Mouse (Mus musculus): ENCODE data around the gene 2310061N02Rik. TPM values are rescaled to one million over a fixed set of nuclear protein-coding genes. Genes with fewer than 3 reads are reported as not detected.

The 2310061N02Rik gene
- total and polyA plus RNA-seq, 2 experiments = not detected

- WGBS = 56% methylated on average over 2 of the region's 2 CpGs
- H3K9ac ChIP-seq (ENCODE audit: low read depth, low read length) = no peak overlapping the region
- DNase-seq (ENCODE audit: extremely low read depth, low read depth, low spot score) = no peak
- no peaks in the 10 kb centered on the region for H3K79me2 ChIP-seq (ENCODE audit: control insufficient read depth, insufficient read depth, low read length)
- no peaks in the 10 kb centered on the region for H3K4me1 ChIP-seq (ENCODE audit: control insufficient read depth, insufficient read depth, low read length)
- TF ChIP-seq POLR2A (IDR thresholded peaks at IDR 0.05; ENCODE audit: extremely low read depth, insufficient read depth, low read length) (no peak), CTCF (IDR thresholded peaks at IDR 0.05; ENCODE audit: low read depth, low read length) (no peak)
- H3K4me3 ChIP-seq (ENCODE audit: insufficient read depth, low read depth, low read length) = no peak overlapping the region
- no peaks in the 10 kb centered on the region for H3K36me3 ChIP-seq (ENCODE audit: control insufficient read depth, insufficient read depth, low read length)
- no peaks in the 10 kb centered on the region for H3K27me3 ChIP-seq (ENCODE audit: control insufficient read depth, insufficient read depth, low read length)
- H3K27ac ChIP-seq (replicated peaks; ENCODE audit: insufficient read depth, low read depth, low read length) = no peak overlapping the region
Observed at GRCm38 (mm10) chr16:88681282-88681681, 26.5 kb downstream of the 2310061N02Rik start.

GRCm38 (mm10) chr16:88679099-88679498, 28.7 kb downstream of the 2310061N02Rik start:
- 83% methylated on average over 6 of the region's 6 CpGs for WGBS

GRCm38 (mm10) chr16:88671571-88671970, 36.2 kb downstream of the 2310061N02Rik start, which contains the start of gene Krtap27-1:
Gene Krtap27-1, minus strand, starts transcription at chr16:88671671.
- no peaks in the 10 kb centered on the region for H3K4me1 ChIP-seq (ENCODE audit: control insufficient read depth, insufficient read depth, low read length)
- TF ChIP-seq POLR2A (IDR thresholded peaks at IDR 0.05; ENCODE audit: extremely low read depth, insufficient read depth, low read length) (no peak), CTCF (IDR thresholded peaks at IDR 0.05; ENCODE audit: low read depth, low read length) (no peak)
- no peak within 1 kb of the TSS for H3K9ac ChIP-seq (ENCODE audit: low read depth, low read length)
- no peaks in the 10 kb centered on the region for H3K36me3 ChIP-seq (ENCODE audit: control insufficient read depth, insufficient read depth, low read length)
- H3K27ac ChIP-seq (replicated peaks; ENCODE audit: insufficient read depth, low read depth, low read length) = no peak within 1 kb of the TSS
- no peaks in the 10 kb centered on the region for H3K79me2 ChIP-seq (ENCODE audit: control insufficient read depth, insufficient read depth, low read length)
- no peak for DNase-seq (ENCODE audit: extremely low read depth, low read depth, low spot score)
- no peak within 1 kb of the TSS for H3K4me3 ChIP-seq (ENCODE audit: insufficient read depth, low read depth, low read length)
- H3K27me3 ChIP-seq (ENCODE audit: control insufficient read depth, insufficient read depth, low read length) = no peaks in the 10 kb centered on the region
- WGBS = 88% methylated on average over 4 of the region's 4 CpGs

More at GRCm38 (mm10) chr16:88679099-88679498, 28.7 kb downstream of the 2310061N02Rik start:
- no peak overlapping the region for H3K4me3 ChIP-seq (ENCODE audit: insufficient read depth, low read depth, low read length)
- no peaks in the 10 kb centered on the region for H3K79me2 ChIP-seq (ENCODE audit: control insufficient read depth, insufficient read depth, low read length)
- no peak overlapping the region for H3K27ac ChIP-seq (replicated peaks; ENCODE audit: insufficient read depth, low read depth, low read length)
- no peak for DNase-seq (ENCODE audit: extremely low read depth, low read depth, low spot score)
- no peaks in the 10 kb centered on the region for H3K4me1 ChIP-seq (ENCODE audit: control insufficient read depth, insufficient read depth, low read length)
- no peak overlapping the region for H3K9ac ChIP-seq (ENCODE audit: low read depth, low read length)
- TF ChIP-seq POLR2A (IDR thresholded peaks at IDR 0.05; ENCODE audit: extremely low read depth, insufficient read depth, low read length) = no peak
- TF ChIP-seq CTCF (IDR thresholded peaks at IDR 0.05; ENCODE audit: low read depth, low read length) = no peak
- H3K27me3 ChIP-seq (ENCODE audit: control insufficient read depth, insufficient read depth, low read length) = no peaks in the 10 kb centered on the region
- H3K36me3 ChIP-seq (ENCODE audit: control insufficient read depth, insufficient read depth, low read length) = no peaks in the 10 kb centered on the region

- H3K4me3 ChIP-seq (ENCODE audit: insufficient read depth, low read depth, low read length) = no peak overlapping the region
- TF ChIP-seq CTCF (IDR thresholded peaks at IDR 0.05; ENCODE audit: low read depth, low read length) (peak; percentile 65), POLR2A (IDR thresholded peaks at IDR 0.05; ENCODE audit: extremely low read depth, insufficient read depth, low read length) (no peak)
- H3K27ac ChIP-seq (replicated peaks; ENCODE audit: insufficient read depth, low read depth, low read length) = no peak overlapping the region
- H3K9ac ChIP-seq (ENCODE audit: low read depth, low read length) = no peak overlapping the region
- no peaks in the 10 kb centered on the region for H3K4me1 ChIP-seq (ENCODE audit: control insufficient read depth, insufficient read depth, low read length)
- DNase-seq (ENCODE audit: extremely low read depth, low read depth, low spot score) = peak; percentile 72
- no peaks in the 10 kb centered on the region for H3K36me3 ChIP-seq (ENCODE audit: control insufficient read depth, insufficient read depth, low read length)
- 36% methylated on average over 1 of the region's 1 CpGs for WGBS
- no peaks in the 10 kb centered on the region for H3K79me2 ChIP-seq (ENCODE audit: control insufficient read depth, insufficient read depth, low read length)
- H3K27me3 ChIP-seq (ENCODE audit: control insufficient read depth, insufficient read depth, low read length) = no peaks in the 10 kb centered on the region
Observed at GRCm38 (mm10) chr16:88657426-88657825, 50.3 kb downstream of the 2310061N02Rik start.

Other genes starting within 250 kb of the 2310061N02Rik start
- gene Cldn17, start 201.0 kb downstream of the 2310061N02Rik start, total RNA-seq (2014; rRNA removed) = not detected in 2 replicates
- gene Cldn17, start 201.0 kb downstream of the 2310061N02Rik start, polyA plus RNA-seq (2012; rRNA removed) = not detected in 2 replicates
- 0.13 and 0.37 TPM in 2 replicates for gene Cldn8, start 144.8 kb downstream of the 2310061N02Rik start, total RNA-seq (2014; rRNA removed)
- gene Cldn8, start 144.8 kb downstream of the 2310061N02Rik start, polyA plus RNA-seq (2012; rRNA removed) = 0.05 TPM in 1 of 2 replicates, not detected in the other
- not detected in 2 replicates for gene Krtap24-1, start 95.7 kb downstream of the 2310061N02Rik start, total RNA-seq (2014; rRNA removed)
- gene Krtap24-1, start 95.7 kb downstream of the 2310061N02Rik start, polyA plus RNA-seq (2012; rRNA removed) = not detected in 2 replicates
- not detected in 2 replicates for gene 2310079G19Rik, start 80.3 kb downstream of the 2310061N02Rik start, total RNA-seq (2014; rRNA removed)
- not detected in 2 replicates for gene 2310079G19Rik, start 80.3 kb downstream of the 2310061N02Rik start, polyA plus RNA-seq (2012; rRNA removed)
- gene Krtap26-1, start 60.2 kb downstream of the 2310061N02Rik start, total RNA-seq (2014; rRNA removed) = not detected in 2 replicates
- gene Krtap26-1, start 60.2 kb downstream of the 2310061N02Rik start, polyA plus RNA-seq (2012; rRNA removed) = not detected in 2 replicates
- not detected in 2 replicates for gene Krtap27-1, start 36.3 kb downstream of the 2310061N02Rik start, total RNA-seq (2014; rRNA removed)
- not detected in 2 replicates for gene Krtap27-1, start 36.3 kb downstream of the 2310061N02Rik start, polyA plus RNA-seq (2012; rRNA removed)
- gene Krtap13-1, start 20.9 kb upstream of the 2310061N02Rik start, total RNA-seq (2014; rRNA removed) = not detected in 2 replicates
- not detected in 2 replicates for gene Krtap13-1, start 20.9 kb upstream of the 2310061N02Rik start, polyA plus RNA-seq (2012; rRNA removed)
- gene Krtap13, start 43.7 kb upstream of the 2310061N02Rik start, total RNA-seq (2014; rRNA removed) = not detected in 2 replicates
- not detected in 2 replicates for gene Krtap13, start 43.7 kb upstream of the 2310061N02Rik start, polyA plus RNA-seq (2012; rRNA removed)
- not detected in 2 replicates for gene 2310034C09Rik, start 50.9 kb upstream of the 2310061N02Rik start, total RNA-seq (2014; rRNA removed)
- not detected in 2 replicates for gene 2310034C09Rik, start 50.9 kb upstream of the 2310061N02Rik start, polyA plus RNA-seq (2012; rRNA removed)
- not detected in 2 replicates for gene 2310057N15Rik, start 66.2 kb upstream of the 2310061N02Rik start, total RNA-seq (2014; rRNA removed)
- gene 2310057N15Rik, start 66.2 kb upstream of the 2310061N02Rik start, polyA plus RNA-seq (2012; rRNA removed) = not detected in 2 replicates
- not detected in 2 replicates for gene Gm5965, start 69.9 kb upstream of the 2310061N02Rik start, total RNA-seq (2014; rRNA removed)
- gene Gm5965, start 69.9 kb upstream of the 2310061N02Rik start, polyA plus RNA-seq (2012; rRNA removed) = not detected in 2 replicates
- gene Gm20741, start 104.3 kb upstream of the 2310061N02Rik start, total RNA-seq (2014; rRNA removed) = not detected in 2 replicates
- not detected in 2 replicates for gene Gm20741, start 104.3 kb upstream of the 2310061N02Rik start, polyA plus RNA-seq (2012; rRNA removed)
- gene Krtap15, start 112.3 kb upstream of the 2310061N02Rik start, total RNA-seq (2014; rRNA removed) = not detected in 2 replicates
- not detected in 2 replicates for gene Krtap15, start 112.3 kb upstream of the 2310061N02Rik start, polyA plus RNA-seq (2012; rRNA removed)
- not detected in 2 replicates for gene Krtap14, start 118.2 kb upstream of the 2310061N02Rik start, total RNA-seq (2014; rRNA removed)
- gene Krtap14, start 118.2 kb upstream of the 2310061N02Rik start, polyA plus RNA-seq (2012; rRNA removed) = not detected in 2 replicates
- not detected in 2 replicates for gene Krtap19-1, start 161.4 kb upstream of the 2310061N02Rik start, total RNA-seq (2014; rRNA removed)
- gene Krtap19-1, start 161.4 kb upstream of the 2310061N02Rik start, polyA plus RNA-seq (2012; rRNA removed) = not detected in 2 replicates
- gene Krtap19-2, start 166.3 kb upstream of the 2310061N02Rik start, total RNA-seq (2014; rRNA removed) = not detected in 2 replicates
- not detected in 2 replicates for gene Krtap19-2, start 166.3 kb upstream of the 2310061N02Rik start, polyA plus RNA-seq (2012; rRNA removed)
- not detected in 2 replicates for gene Krtap19-3, start 170.1 kb upstream of the 2310061N02Rik start, total RNA-seq (2014; rRNA removed)
- not detected in 2 replicates for gene Krtap19-3, start 170.1 kb upstream of the 2310061N02Rik start, polyA plus RNA-seq (2012; rRNA removed)
- gene Krtap19-4, start 177.1 kb upstream of the 2310061N02Rik start, total RNA-seq (2014; rRNA removed) = not detected in 2 replicates
- gene Krtap19-4, start 177.1 kb upstream of the 2310061N02Rik start, polyA plus RNA-seq (2012; rRNA removed) = not detected in 2 replicates
- gene Krtap19-5, start 188.5 kb upstream of the 2310061N02Rik start, total RNA-seq (2014; rRNA removed) = not detected in 2 replicates
- not detected in 2 replicates for gene Krtap19-5, start 188.5 kb upstream of the 2310061N02Rik start, polyA plus RNA-seq (2012; rRNA removed)
- gene Krtap19-9b, start 224.3 kb upstream of the 2310061N02Rik start, total RNA-seq (2014; rRNA removed) = not detected in 2 replicates
- gene Krtap19-9b, start 224.3 kb upstream of the 2310061N02Rik start, polyA plus RNA-seq (2012; rRNA removed) = not detected in 2 replicates

All from liver, adult 2 months (tissue).